Mouse (Mus musculus): ENCODE data around the gene Tpm3.

The Tpm3 gene

GRCm38 (mm10) chr3:90136660-90137059 is 64.2 kb downstream of the Tpm3 start:
- no peak for DNase-seq (ENCODE audit: low spot score in 2 of 2)

DNA sequence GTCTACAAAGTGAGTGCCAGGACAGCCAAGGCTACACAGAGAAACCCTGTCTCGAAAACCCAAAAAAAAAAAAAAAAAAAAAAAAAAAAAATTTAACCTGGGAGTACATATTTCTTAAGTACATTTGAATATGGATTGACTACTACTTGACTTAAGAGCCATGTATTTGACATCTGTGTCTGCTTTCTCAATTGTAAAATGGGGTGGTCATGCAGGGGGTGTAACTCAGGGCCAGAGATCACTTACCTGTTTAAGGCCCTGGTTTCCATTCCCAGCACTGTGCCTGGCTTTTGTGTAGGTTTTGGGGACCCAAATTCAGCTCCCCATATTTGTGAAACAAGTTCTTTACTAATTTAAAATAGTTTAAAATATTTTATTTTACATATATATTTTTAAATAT is 65.2 kb downstream of the Tpm3 start:
- no peak for DNase-seq (ENCODE audit: low spot score in 2 of 2)

DNA sequence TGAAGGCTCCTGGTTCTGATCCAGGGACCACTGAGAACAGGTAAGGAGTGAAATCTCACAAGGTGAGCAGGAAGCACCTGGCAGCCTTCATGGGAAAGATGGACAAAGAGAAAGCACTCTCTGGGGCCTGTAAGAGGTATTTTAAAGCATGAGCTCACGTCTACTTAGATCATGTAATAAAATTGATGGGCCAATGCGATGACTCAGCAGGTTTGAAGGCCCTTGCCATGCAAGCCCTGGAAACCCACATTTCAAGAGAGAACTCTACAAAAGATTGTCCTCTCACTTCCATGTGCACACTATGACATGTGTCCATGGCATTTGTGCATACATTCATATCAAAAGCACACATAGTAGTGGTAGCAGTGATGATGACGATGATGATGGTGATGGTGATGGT is 67.5 kb downstream of the Tpm3 start:
- no peak for DNase-seq (ENCODE audit: low spot score in 2 of 2)

DNA sequence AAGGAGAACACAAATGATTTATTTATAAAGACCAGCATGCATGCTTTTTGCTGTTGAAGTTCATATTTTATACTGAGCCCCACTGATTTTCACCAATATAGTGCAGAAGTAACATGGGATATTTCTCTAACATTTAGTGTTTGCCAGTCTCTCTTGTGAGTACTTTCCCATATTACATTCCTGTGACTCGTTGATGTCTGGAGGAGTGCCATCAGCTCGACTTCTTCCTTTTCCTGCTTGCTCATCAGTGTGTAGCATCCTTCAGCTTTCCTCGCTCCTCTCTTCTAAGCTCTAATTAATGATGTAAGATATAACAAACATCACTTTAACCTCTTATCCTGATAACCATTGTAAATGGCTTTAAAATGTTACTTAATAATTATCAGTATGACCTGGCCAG is 73.0 kb downstream of the Tpm3 start:
- DNase-seq (ENCODE audit: low spot score in 2 of 2), result no peak

GRCm38 (mm10) chr3:90146651-90147050 is 74.2 kb downstream of the Tpm3 start:
- no peak for DNase-seq (ENCODE audit: low spot score in 2 of 2)
